ENCODE assay signal across 9 mouse cellular contexts in genomic region chr3:51233474-51233873, GRCm38 (mm10). TPM values are rescaled to one million over a fixed set of nuclear protein-coding genes. Genes with fewer than 3 reads are reported as not detected.
A peak's percentile ranks its signal among the peaks of the same experiment; 100 is the strongest.
DNase-seq lines count a peak whose midpoint lies in the region; ATAC-seq lines count a peak whose summit lies in the region.
"Had no signal": no experiment of that assay in that cellular context is flagged by ENCODE, and none has a peak within 500 bp of the region (broad histone marks: within the 10 kb centered on the region; RNA-seq: fewer than 3 reads in every experiment).

No protein-coding gene starts in this region.

- ATAC-seq in liver, embryonic 13.5 days (ENCODE audit: low read depth), result no peak
- ATAC-seq in cerebellum, adult (ENCODE audit: insufficient number of reproducible peaks, low FRiP score, low TSS enrichment), result no peak

- DNase-seq in ovary, postnatal 36 days (ENCODE audit: low spot score), result peak; percentile 39
- DNase-seq in ovary, postnatal 14 days (ENCODE audit: low spot score), result no peak
- DNase-seq in heart, postnatal 14 days, result peak; percentile 52 to 67
- no peak for DNase-seq in liver, embryonic 13.5 days
- no peak for DNase-seq in limb, embryonic 10.5 days (ENCODE audit: low spot score)
- DNase-seq in urinary bladder, postnatal 25 days (ENCODE audit: low spot score), result no peak
- DNase-seq in spleen, postnatal 4 days (ENCODE audit: low spot score in 2 of 2), result no peak

- intact Hi-C loops in heart, postnatal 14 days (cut with DNase I), result loop anchor here (5.0 kb wide), 2 partner anchors 49 to 134 kb away; no protein-coding TSS in a partner anchor

- peak overlapping the region; percentile 30 for H3K4me2 ChIP-seq in liver, embryonic 13.5 days
- H3K4me2 ChIP-seq: midbrain, embryonic 11.5 days had no signal

- no peaks in the 10 kb centered on the region for H3K27me3 ChIP-seq in liver, embryonic 13.5 days
- no peaks in the 10 kb centered on the region for H3K27me3 ChIP-seq in limb, embryonic 10.5 days (ENCODE audit: low read depth, poor library complexity, severe bottlenecking)

- H3K27ac ChIP-seq in liver, embryonic 13.5 days, result peak overlapping the region; percentile 97
- no peak overlapping the region for H3K27ac ChIP-seq in limb, embryonic 10.5 days

- no peak overlapping the region for H3K4me3 ChIP-seq in liver, embryonic 13.5 days (replicated peaks)
- H3K4me3 ChIP-seq in limb, embryonic 10.5 days, result no peak overlapping the region

- peaks cover 93% of the 10 kb centered on the region for H3K4me1 ChIP-seq in liver, embryonic 13.5 days (replicated peaks)
- H3K4me1 ChIP-seq in limb, embryonic 10.5 days, result peaks cover 16% of the 10 kb centered on the region

- peak overlapping the region; percentile 75 for H3K9ac ChIP-seq in liver, embryonic 13.5 days

- no peaks in the 10 kb centered on the region for H3K9me3 ChIP-seq in liver, embryonic 13.5 days (replicated peaks)
- no peaks in the 10 kb centered on the region for H3K9me3 ChIP-seq in limb, embryonic 10.5 days (replicated peaks)

- WGBS in liver, embryonic 13.5 days (ENCODE audit: insufficient replicate concordance), result 70% methylated on average over 5 of the region's 5 CpGs
- WGBS in limb, embryonic 10.5 days, result 62% methylated on average over 5 of the region's 5 CpGs

- peaks cover 38% of the 10 kb centered on the region for H3K36me3 ChIP-seq in liver, embryonic 13.5 days
- H3K36me3 ChIP-seq in limb, embryonic 10.5 days, result peaks cover 3% of the 10 kb centered on the region; the same call in 1 of the 2 replicates

RNA-seq across cellular contexts. Expression of gene Noct, which starts 9.2 kb away (rescaled TPM):
- total RNA-seq in heart, postnatal 14 days (2021), result 10 to 100 TPM; 53.9 to 68.6 TPM
- polyA plus RNA-seq in liver, embryonic 13.5 days (2015; fragmentation: Nextera tagmentation; extraction: Ambion mirVana), result 20.5 and 23.1 TPM in 2 replicates
- polyA plus RNA-seq in limb, embryonic 10.5 days (2016; fragmentation: Nextera tagmentation; extraction: Ambion mirVana), result 11.0 and 11.9 TPM in 2 replicates

Comparison
In these comparisons a context has a peak if more than half of its experiments do, and no peak if none do; other contexts are left out.
1. DNase-seq: peak in ovary, postnatal 36 days (single experiment) and heart, postnatal 14 days (2 of 2); none in ovary, postnatal 14 days (single experiment), liver, embryonic 13.5 days (single experiment), limb, embryonic 10.5 days (single experiment), urinary bladder, postnatal 25 days (single experiment) and spleen, postnatal 4 days (0 of 2).